Mouse (Mus musculus) kidney, embryonic 14.5 days (tissue): Measurements from ENCODE around the gene Gm8271. TPM values are rescaled to one million over a fixed set of nuclear protein-coding genes. Genes with fewer than 3 reads are reported as not detected.
"Not testable (repeated sequence)": the region's sequence is repeated elsewhere in the genome, so short reads cannot be mapped to it uniquely, and the experiment has no call there.

Experiments
- ATAC-seq: fragments of 200-750 bp; cut with Nextera tagmentation; 2 replicates; pipeline ENCODE4 v1.8.0; 2017; ENCODE audit warnings: moderate number of reproducible peaks, mild to moderate bottlenecking, moderate TSS enrichment, moderate library complexity; ENCODE audit not compliant: low FRiP score, low TSS enrichment
- H3K27ac ChIP-seq: fragments of 300-500 bp; sonication (generic); 2 replicates; pipeline ENCODE4 v1.5.1; 2014; ENCODE audit warnings: low read depth, mild to moderate bottlenecking, low read length, moderate library complexity, mixed read lengths
- H3K27me3 ChIP-seq: fragments of 300-500 bp; sonication (generic); 2 replicates; pipeline ENCODE4 v1.6.1; 2014; ENCODE audit warnings: mild to moderate bottlenecking, low read length; ENCODE audit not compliant: control insufficient read depth, insufficient read depth
- H3K36me3 ChIP-seq: fragments of 300-500 bp; sonication (generic); 2 replicates; pipeline ENCODE4 v1.6.1; 2014; ENCODE audit warnings: low read length, mixed read lengths; ENCODE audit not compliant: control insufficient read depth, insufficient read depth
- H3K4me1 ChIP-seq: fragments of 300-500 bp; sonication (generic); 2 replicates; pipeline ENCODE4 v1.6.1; 2014; ENCODE audit warnings: low read length, mixed read lengths; ENCODE audit not compliant: control insufficient read depth, insufficient read depth
- H3K4me2 ChIP-seq: fragments of 300-500 bp; sonication (generic); replicated peaks from 2 replicates; pipeline ENCODE4 v1.6.1; 2014; ENCODE audit warnings: low read depth, mild to moderate bottlenecking, low read length
- H3K4me3 ChIP-seq: fragments of 300-500 bp; sonication (generic); 2 replicates; pipeline ENCODE4 v1.5.1; 2014; ENCODE audit warnings: mild to moderate bottlenecking, low read length
- H3K9ac ChIP-seq: fragments of 300-500 bp; sonication (generic); 2 replicates; pipeline ENCODE4 v1.6.1; 2014; ENCODE audit warnings: low read depth, mild to moderate bottlenecking, low read length, moderate library complexity
- H3K9me3 ChIP-seq: fragments of 300-500 bp; sonication (generic); 2 replicates; pipeline ENCODE4 v1.6.1; 2016; ENCODE audit warnings: low read length; ENCODE audit not compliant: control insufficient read depth
- WGBS: fragments of 180-500 bp; shearing (Covaris S2); extraction: QIAGEN DNeasy Blood & Tissue Kit; methylation state at CpG from one replicate; pipeline ENCODE4 v1.1.7; 2014; 5-methylcytosine and 5-hydroxymethylcytosine counted together
- polyA plus RNA-seq: library from polyadenylated mRNA; unstranded; fragments of >200 nt; fragmentation: Nextera tagmentation; extraction: Ambion mirVana; gene quantifications from 2 replicates; pipeline ENCODE4 v1.2.1, GENCODE M21; 2014

The Gm8271 gene
- not detected in 2 replicates for polyA plus RNA-seq

DNA sequence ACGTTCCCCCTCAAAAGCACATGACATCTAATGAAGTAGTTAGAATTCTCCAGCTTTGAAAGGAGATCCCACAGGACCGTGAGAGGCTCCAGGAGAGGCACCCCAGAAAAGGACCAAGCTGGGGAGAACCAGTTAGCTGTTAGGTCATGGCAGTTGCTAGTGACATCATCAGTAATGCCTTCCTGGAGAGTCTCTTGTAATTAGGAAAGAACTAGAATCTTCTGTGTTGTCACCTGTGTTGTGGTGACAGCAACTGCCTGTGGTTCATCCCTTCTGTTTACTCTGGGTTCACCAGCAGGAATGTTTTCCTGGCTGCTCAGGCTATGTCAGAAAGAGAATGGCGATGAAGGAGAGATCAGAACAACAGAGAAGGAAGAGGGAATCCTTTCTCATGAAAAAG, at the start of gene Gm8271:
Gm8271 (plus strand) TSS at position 301 of the 400 bp plus-strand sequence.
- not testable (repeated sequence) for H3K4me1 ChIP-seq, H3K27me3 ChIP-seq, H3K4me2 ChIP-seq, H3K4me3 ChIP-seq, H3K36me3 ChIP-seq, H3K9me3 ChIP-seq, H3K27ac ChIP-seq, H3K9ac ChIP-seq, ATAC-seq
- WGBS: no CpG with 5 or more reads among the region's 3 CpGs

DNA sequence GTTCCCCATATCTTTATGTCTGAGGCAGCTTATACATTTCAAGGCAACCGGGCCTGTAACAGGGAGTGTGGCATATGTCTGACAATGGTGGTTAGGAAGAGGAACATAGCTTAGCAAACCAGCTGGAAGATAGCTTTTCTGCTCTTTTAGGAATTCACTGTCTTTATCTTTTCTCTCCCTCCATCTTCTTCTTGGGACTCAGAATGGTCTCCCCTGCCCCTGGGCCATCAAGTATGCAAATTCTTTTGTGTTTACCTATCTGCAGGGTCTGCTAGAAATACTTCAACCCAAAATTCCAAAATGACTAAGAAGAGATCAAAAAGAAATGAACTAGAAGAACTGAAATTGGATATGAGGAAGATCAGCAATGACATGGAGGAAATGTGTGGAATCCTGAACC, 21.4 kb upstream of the Gm8271 start, which contains the start of gene Gm3317:
Gm3317 (plus strand) TSS at position 301 of the 400 bp plus-strand sequence.
- not testable (repeated sequence) for H3K9me3 ChIP-seq, H3K4me3 ChIP-seq, H3K36me3 ChIP-seq, H3K27me3 ChIP-seq, H3K9ac ChIP-seq, H3K4me1 ChIP-seq, H3K4me2 ChIP-seq, ATAC-seq, H3K27ac ChIP-seq
- WGBS: no CpG with 5 or more reads among the region's 1 CpGs

Other genes with a start within 250 kb of the Gm8271 start
- gene Gm8297, start 201.9 kb upstream of the Gm8271 start, polyA plus RNA-seq: not detected in 2 replicates
- not detected in 2 replicates for gene Gm3298, start 169.9 kb upstream of the Gm8271 start, polyA plus RNA-seq
- not detected in 2 replicates for gene 4930555G01Rik, start 135.2 kb upstream of the Gm8271 start, polyA plus RNA-seq
- 0.30 and 1.3 TPM in 2 replicates for gene Gm8281, start 114.8 kb upstream of the Gm8271 start, polyA plus RNA-seq
- not detected in 2 replicates for gene Gm8279, start 54.3 kb upstream of the Gm8271 start, polyA plus RNA-seq
- gene Gm3317, start 21.3 kb upstream of the Gm8271 start, polyA plus RNA-seq: not detected in 2 replicates
- gene Gm3526, start 74.8 kb downstream of the Gm8271 start, polyA plus RNA-seq: not detected in 2 replicates
- gene Gm3542, start 149.1 kb downstream of the Gm8271 start, polyA plus RNA-seq: not detected in 2 replicates
- gene Gm3500, start 203.3 kb downstream of the Gm8271 start, polyA plus RNA-seq: 0.47 TPM in 1 of 2 replicates, not detected in the other